Mouse (Mus musculus): ENCODE results near the gene March10. TPM values are rescaled to one million over a fixed set of nuclear protein-coding genes. Genes with fewer than 3 reads are reported as not detected.

March10 gene
- polyA plus RNA-seq, 1 experiment from 2014 or later, result 0.42 TPM

DNA sequence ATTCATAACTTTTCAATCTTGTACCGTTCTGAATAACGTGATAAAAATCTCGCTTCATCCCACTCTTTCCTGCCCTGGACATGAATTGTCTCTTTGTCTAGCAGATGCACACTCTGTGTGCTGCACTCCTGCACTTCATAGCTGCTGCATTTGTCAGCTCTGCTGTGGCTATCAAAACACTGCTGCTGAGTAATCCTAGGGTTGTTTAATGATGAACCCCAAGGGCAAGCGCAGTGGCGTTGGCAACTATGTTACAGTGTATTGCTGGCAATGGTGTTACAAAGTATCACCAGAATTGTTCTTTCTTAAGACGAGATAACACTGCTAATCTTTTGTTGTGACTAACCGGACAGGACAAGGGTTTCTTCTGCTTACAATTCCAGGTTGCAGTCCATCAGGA lies 16.7 kb downstream of the March10 start:
- no peak for ATAC-seq (ENCODE audit: low FRiP score)
- WGBS, result 76% methylated on average over 7 of the region's 7 CpGs
- Histone ChIP-seq H3K27ac (no peak overlapping the region), H3K4me1 (replicated peaks) (no peaks in the 10 kb centered on the region), H3K4me3 (no peak overlapping the region), H3K36me3 (no peaks in the 10 kb centered on the region), H3K9me3 (no peaks in the 10 kb centered on the region), H3K4me2 (no peak overlapping the region), H3K9ac (no peak overlapping the region), H3K27me3 (no peaks in the 10 kb centered on the region)

- Histone ChIP-seq H3K9ac (no peak overlapping the region), H3K4me1 (replicated peaks) (no peaks in the 10 kb centered on the region), H3K9me3 (no peaks in the 10 kb centered on the region), H3K27me3 (no peaks in the 10 kb centered on the region), H3K4me2 (no peak overlapping the region), H3K27ac (no peak overlapping the region), H3K4me3 (no peak overlapping the region), H3K36me3 (no peaks in the 10 kb centered on the region)
- ATAC-seq (ENCODE audit: low FRiP score), result no peak
- WGBS, result 80% methylated on average over 7 of the region's 7 CpGs
Observed at GRCm38 (mm10) chr11:105438907-105439306, 17.6 kb downstream of the March10 start.

- Histone ChIP-seq H3K9me3 (no peaks in the 10 kb centered on the region), H3K27me3 (no peaks in the 10 kb centered on the region), H3K4me2 (no peak overlapping the region), H3K4me1 (replicated peaks) (no peaks in the 10 kb centered on the region), H3K27ac (no peak overlapping the region), H3K4me3 (no peak overlapping the region), H3K36me3 (no peaks in the 10 kb centered on the region), H3K9ac (no peak overlapping the region)
- 88% methylated on average over 5 of the region's 5 CpGs for WGBS
- no peak for ATAC-seq (ENCODE audit: low FRiP score)
Observed at GRCm38 (mm10) chr11:105426441-105426840, 30.1 kb downstream of the March10 start.

GRCm38 (mm10) chr11:105424643-105425042 lies 31.9 kb downstream of the March10 start:
- H3K4me1 ChIP-seq (replicated peaks), result no peaks in the 10 kb centered on the region
- H3K27ac ChIP-seq, result no peak overlapping the region
- no peak overlapping the region for H3K4me3 ChIP-seq
- 91% methylated on average over 4 of the region's 4 CpGs for WGBS
- ATAC-seq (ENCODE audit: low FRiP score), result no peak
- no peaks in the 10 kb centered on the region for H3K9me3 ChIP-seq
- no peak overlapping the region for H3K4me2 ChIP-seq
- H3K27me3 ChIP-seq, result no peaks in the 10 kb centered on the region
- no peak overlapping the region for H3K9ac ChIP-seq
- no peaks in the 10 kb centered on the region for H3K36me3 ChIP-seq

DNA sequence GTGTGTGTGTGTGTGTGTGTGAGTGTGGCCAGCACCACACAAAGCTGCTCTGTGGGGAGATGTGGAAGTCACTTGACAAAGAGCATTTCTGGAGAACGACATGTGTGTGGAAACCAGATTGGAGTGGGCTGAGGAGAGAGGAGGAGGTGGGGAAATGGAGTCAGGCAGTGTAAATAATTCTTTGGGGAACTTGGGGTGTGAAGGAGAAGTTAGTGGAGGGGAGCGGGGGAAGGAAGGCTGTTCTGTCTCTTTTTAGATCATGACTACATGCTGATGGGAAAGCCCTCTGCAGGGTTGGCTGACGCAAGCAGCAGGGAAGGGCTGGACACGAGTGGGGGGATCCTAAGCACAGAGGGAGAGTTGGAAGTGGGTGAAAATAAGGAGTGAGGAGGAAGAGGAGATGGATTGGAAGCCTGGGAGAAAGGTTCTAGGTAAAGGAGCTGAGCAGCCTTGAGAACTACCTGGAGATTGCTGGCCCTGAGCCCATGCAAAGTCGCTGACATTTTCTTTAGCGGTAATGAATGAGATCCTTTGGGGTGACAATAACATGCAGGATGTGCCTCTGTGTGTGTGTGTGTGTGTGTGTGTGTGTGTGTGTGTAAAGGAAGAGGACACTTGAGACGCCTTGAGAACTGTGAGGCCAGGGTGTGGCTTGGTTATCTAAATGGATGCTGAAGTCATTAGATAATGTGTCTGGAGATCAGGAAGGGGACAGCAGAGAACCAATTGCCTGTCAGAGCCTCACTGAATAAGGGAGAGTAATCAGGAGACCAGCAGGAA lies 35.7 kb downstream of the March10 start:
- WGBS, result 78% methylated on average over 7 of the region's 7 CpGs
- H3K4me2 ChIP-seq, result no peak overlapping the region
- no peaks in the 10 kb centered on the region for H3K9me3 ChIP-seq
- H3K4me3 ChIP-seq, result no peak overlapping the region
- no peak overlapping the region for H3K27ac ChIP-seq
- no peak for ATAC-seq (ENCODE audit: low FRiP score)
- H3K9ac ChIP-seq, result no peak overlapping the region
- H3K27me3 ChIP-seq, result no peaks in the 10 kb centered on the region
- no peaks in the 10 kb centered on the region for H3K36me3 ChIP-seq
- H3K4me1 ChIP-seq (replicated peaks), result no peaks in the 10 kb centered on the region

DNA sequence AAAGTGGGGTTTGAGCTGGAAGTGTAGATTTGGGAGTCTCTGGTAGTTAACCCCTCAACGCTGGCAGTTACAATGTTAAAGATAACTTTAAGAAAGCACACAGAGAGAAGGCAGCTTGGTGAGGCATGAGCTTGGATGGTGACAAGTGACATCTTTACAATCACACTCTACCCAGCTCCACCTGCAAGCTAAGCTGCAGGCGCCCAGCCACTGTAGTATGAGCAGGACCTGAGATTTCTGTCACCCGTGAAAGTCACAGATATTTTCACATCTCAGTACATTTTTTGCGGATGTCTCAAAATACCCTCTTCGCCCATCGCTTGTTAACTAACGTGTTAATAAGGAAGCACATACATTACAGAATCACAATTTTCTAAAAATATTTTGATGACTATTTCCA lies 36.6 kb downstream of the March10 start:
- no peaks in the 10 kb centered on the region for H3K4me1 ChIP-seq (replicated peaks)
- no peak for ATAC-seq (ENCODE audit: low FRiP score)
- H3K9me3 ChIP-seq, result no peaks in the 10 kb centered on the region
- H3K9ac ChIP-seq, result no peak overlapping the region
- H3K27me3 ChIP-seq, result no peaks in the 10 kb centered on the region
- H3K27ac ChIP-seq, result no peak overlapping the region
- H3K4me3 ChIP-seq, result no peak overlapping the region
- H3K4me2 ChIP-seq, result no peak overlapping the region
- WGBS, result 93% methylated on average over 7 of the region's 7 CpGs
- H3K36me3 ChIP-seq, result no peaks in the 10 kb centered on the region

- Histone ChIP-seq H3K27me3 (no peaks in the 10 kb centered on the region), H3K9me3 (no peaks in the 10 kb centered on the region), H3K36me3 (no peaks in the 10 kb centered on the region), H3K27ac (no peak overlapping the region), H3K4me3 (no peak overlapping the region), H3K4me2 (no peak overlapping the region), H3K9ac (no peak overlapping the region), H3K4me1 (replicated peaks) (no peaks in the 10 kb centered on the region; the same call in 1 of the 2 replicates)
- 90% methylated on average over 1 of the region's 1 CpGs for WGBS
- ATAC-seq (ENCODE audit: low FRiP score), result no peak
Observed at GRCm38 (mm10) chr11:105414009-105414408, 42.5 kb downstream of the March10 start.

DNA sequence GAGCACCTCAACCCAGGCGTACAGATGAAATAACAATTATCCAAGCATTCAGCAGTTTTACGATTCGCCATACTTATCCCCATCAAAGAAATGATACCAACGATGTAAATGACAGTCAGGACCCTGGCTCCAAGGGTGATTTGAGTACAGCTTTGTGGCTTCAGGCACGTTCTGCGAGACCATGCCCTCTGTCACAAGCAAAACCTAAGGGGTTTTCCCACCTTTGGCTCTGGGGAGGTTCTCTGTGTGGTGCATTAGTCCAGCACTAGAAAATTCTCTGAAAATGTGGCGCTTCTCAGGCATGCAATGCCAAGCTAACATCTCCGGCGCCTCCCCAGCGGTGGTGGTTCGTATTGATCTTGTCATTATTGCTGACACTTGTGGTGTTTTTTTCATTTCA lies 47.1 kb downstream of the March10 start:
- H3K9me3 ChIP-seq, result no peaks in the 10 kb centered on the region
- H3K4me3 ChIP-seq, result no peak overlapping the region
- no peak overlapping the region for H3K4me2 ChIP-seq
- no peaks in the 10 kb centered on the region for H3K27me3 ChIP-seq
- no peak overlapping the region for H3K9ac ChIP-seq
- H3K36me3 ChIP-seq, result no peaks in the 10 kb centered on the region
- H3K4me1 ChIP-seq (replicated peaks), result peaks cover 15% of the 10 kb centered on the region
- ATAC-seq (ENCODE audit: low FRiP score), result no peak
- WGBS, result 80% methylated on average over 11 of the region's 11 CpGs
- no peak overlapping the region for H3K27ac ChIP-seq

GRCm38 (mm10) chr11:105407846-105408441 lies 48.6 kb downstream of the March10 start:
- H3K27ac ChIP-seq, result no peak overlapping the region
- no peak overlapping the region for H3K9ac ChIP-seq
- H3K4me3 ChIP-seq, result no peak overlapping the region
- H3K4me1 ChIP-seq (replicated peaks), result peaks cover 16% of the 10 kb centered on the region
- 48% methylated on average over 6 of the region's 6 CpGs for WGBS
- no peak for ATAC-seq (ENCODE audit: low FRiP score)
- no peaks in the 10 kb centered on the region for H3K9me3 ChIP-seq
- H3K27me3 ChIP-seq, result no peaks in the 10 kb centered on the region
- H3K4me2 ChIP-seq, result no peak overlapping the region
- H3K36me3 ChIP-seq, result no peaks in the 10 kb centered on the region

- Histone ChIP-seq H3K9me3 (no peaks in the 10 kb centered on the region), H3K9ac (no peak overlapping the region), H3K4me3 (no peak overlapping the region), H3K36me3 (no peaks in the 10 kb centered on the region), H3K27ac (no peak overlapping the region), H3K4me1 (replicated peaks) (0 out of 2 replicates have a peak, but pooled peaks cover 3% of the 10 kb centered on the region), H3K4me2 (no peak overlapping the region), H3K27me3 (no peaks in the 10 kb centered on the region)
- no peak for ATAC-seq (ENCODE audit: low FRiP score)
- 49% methylated on average over 9 of the region's 9 CpGs for whole genome bisulfite sequencing
Observed at GRCm38 (mm10) chr11:105402355-105402754, 54.2 kb downstream of the March10 start.

- peaks cover 8% of the 10 kb centered on the region; the same call in 1 of the 2 replicates for H3K4me1 ChIP-seq (replicated peaks)
- no peaks in the 10 kb centered on the region for H3K36me3 ChIP-seq
- no peak overlapping the region for H3K9ac ChIP-seq
- ATAC-seq (ENCODE audit: low FRiP score), result no peak
- H3K9me3 ChIP-seq, result no peaks in the 10 kb centered on the region
- H3K4me3 ChIP-seq, result no peak overlapping the region
- no peak overlapping the region for H3K27ac ChIP-seq
- no peak overlapping the region for H3K4me2 ChIP-seq
- 92% methylated on average over 7 of the region's 7 CpGs for WGBS
- no peaks in the 10 kb centered on the region for H3K27me3 ChIP-seq
Observed at GRCm38 (mm10) chr11:105390290-105390689, 66.2 kb downstream of the March10 start.

DNA sequence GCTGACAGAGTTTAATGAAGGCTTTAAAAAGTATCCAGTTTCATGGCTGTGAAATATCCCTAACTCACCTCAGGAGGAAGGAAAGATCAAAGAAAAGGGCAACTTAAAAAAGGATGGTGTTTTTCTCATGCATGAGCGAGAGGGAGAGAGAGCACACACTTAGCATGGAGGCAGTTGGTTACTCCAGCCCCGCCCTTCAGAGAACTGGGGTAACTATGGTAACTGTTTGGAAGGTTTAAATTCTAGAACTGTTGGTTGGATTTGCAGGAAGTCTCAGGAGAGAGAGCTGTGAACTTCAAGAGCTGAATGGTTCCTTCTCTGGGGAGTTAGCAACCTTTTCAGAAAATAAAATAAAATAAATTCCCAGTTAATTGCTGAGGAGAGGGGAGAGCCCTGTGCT lies 67.9 kb downstream of the March10 start:
- Histone ChIP-seq H3K27me3 (no peaks in the 10 kb centered on the region), H3K4me1 (replicated peaks) (peaks cover 8% of the 10 kb centered on the region; the same call in 1 of the 2 replicates), H3K9ac (no peak overlapping the region), H3K27ac (no peak overlapping the region), H3K4me2 (no peak overlapping the region), H3K4me3 (no peak overlapping the region), H3K36me3 (no peaks in the 10 kb centered on the region), H3K9me3 (no peaks in the 10 kb centered on the region)
- no peak for ATAC-seq (ENCODE audit: low FRiP score)
- 40% methylated on average over 2 of the region's 2 CpGs for WGBS

- H3K27ac ChIP-seq, result no peak overlapping the region
- H3K9ac ChIP-seq, result no peak overlapping the region
- ATAC-seq (ENCODE audit: low FRiP score), result no peak
- peaks cover 8% of the 10 kb centered on the region; the same call in 1 of the 2 replicates for H3K4me1 ChIP-seq (replicated peaks)
- 88% methylated on average over 9 of the region's 9 CpGs for WGBS
- H3K4me2 ChIP-seq, result no peak overlapping the region
- H3K36me3 ChIP-seq, result no peaks in the 10 kb centered on the region
- no peak overlapping the region for H3K4me3 ChIP-seq
- H3K9me3 ChIP-seq, result no peaks in the 10 kb centered on the region
- no peaks in the 10 kb centered on the region for H3K27me3 ChIP-seq
Observed at GRCm38 (mm10) chr11:105385266-105385665, 71.3 kb downstream of the March10 start.
